Mouse (Mus musculus) CH12.LX (cell line): Measurements from ENCODE around the gene March8. TPM values are rescaled to one million over a fixed set of nuclear protein-coding genes. Genes with fewer than 3 reads are reported as not detected.
A peak's percentile ranks its signal among the peaks of the same experiment; 100 is the strongest.

Experiments
- DNase-seq: peaks from one replicate; pipeline ENCODE4 v3.0.0-alpha.2; 2013; ENCODE audit errors: extremely low read depth
- H3K27ac ChIP-seq: 2 replicates; pipeline ENCODE4 v1.5.1; 2012; ENCODE audit warnings: low read depth, mild to moderate bottlenecking, control low read depth, moderate library complexity; ENCODE audit not compliant: insufficient read depth
- H3K27me3 ChIP-seq: replicated peaks from 2 replicates; pipeline ENCODE3; 2012; ENCODE audit warnings: inconsistent platforms
- H3K36me3 ChIP-seq, 2 experiments: replicated peaks in 1 of 2; 2 replicates each; pipeline versions ENCODE3 to v1.6.1; 2012; ENCODE audit warnings: inconsistent platforms in 1 of 2, low read length in 1 of 2, mild to moderate bottlenecking in 1 of 2, mixed read lengths in 1 of 2, moderate library complexity in 1 of 2; ENCODE audit not compliant: control insufficient read depth in 1 of 2, insufficient read depth in 1 of 2
- H3K4me1 ChIP-seq, 2 experiments: 2 replicates each; pipeline ENCODE4 v1.6.1; 2012; ENCODE audit warnings: inconsistent platforms in 1 of 2, moderate library complexity in 1 of 2; ENCODE audit not compliant: insufficient read depth in 2 of 2, control insufficient read depth in 1 of 2
- H3K4me2 ChIP-seq: 2 replicates; pipeline ENCODE4 v1.6.1; 2012; ENCODE audit warnings: low read depth, mild to moderate bottlenecking, control low read depth; ENCODE audit not compliant: poor library complexity, insufficient read depth, severe bottlenecking
- H3K4me3 ChIP-seq, 3 experiments: fragments of 150-350 bp in 1 of 3; sonication (generic) in 1 of 3; replicated peaks in 1 of 3; 2 replicates each; pipeline versions ENCODE3 to v1.5.1; 2011 to 2012; ENCODE audit warnings: low read depth in 2 of 3, low read length in 2 of 3, mild to moderate bottlenecking in 2 of 3, moderate library complexity in 2 of 3, control low read depth in 1 of 3, improper control_type of control experiment in 1 of 3, inconsistent platforms in 1 of 3, mixed read lengths in 1 of 3; ENCODE audit not compliant: poor library complexity in 1 of 3
- H3K79me2 ChIP-seq: replicated peaks from 2 replicates; pipeline ENCODE4 v1.6.1; 2012; ENCODE audit warnings: mild to moderate bottlenecking, moderate library complexity; ENCODE audit not compliant: control insufficient read depth, poor library complexity, insufficient read depth, severe bottlenecking; ENCODE audit errors: extremely low read depth
- H3K9ac ChIP-seq: 2 replicates; pipeline ENCODE4 v1.6.1; 2012; ENCODE audit warnings: low read depth, mild to moderate bottlenecking, control low read depth, moderate library complexity; ENCODE audit not compliant: insufficient read depth
- H3K9me3 ChIP-seq: replicated peaks from 2 replicates; pipeline ENCODE3; 2012; ENCODE audit warnings: low read length, inconsistent platforms, mixed read lengths
- CHD1 ChIP-seq: IDR thresholded peaks from 2 replicates; pipeline ENCODE4 v1.6.1; 2012; ENCODE audit warnings: low read depth, low read length, improper control_type of control experiment, inconsistent platforms
- CHD2 ChIP-seq: IDR thresholded peaks from 2 replicates; pipeline ENCODE4 v1.6.1; 2011; ENCODE audit warnings: low read length, improper control_type of control experiment
- CTCF ChIP-seq, 2 experiments: IDR thresholded peaks in 1 of 2; conservative IDR thresholded peaks in 1 of 2; 2 replicates each; pipeline ENCODE4 v1.5.1; 2011 to 2012; ENCODE audit warnings: low read depth in 2 of 2, low read length in 2 of 2, improper control_type of control experiment in 1 of 2, inconsistent platforms in 1 of 2, mild to moderate bottlenecking in 1 of 2, moderate library complexity in 1 of 2
- E2F4 ChIP-seq: IDR thresholded peaks from 2 replicates; pipeline ENCODE4 v1.6.1; 2011; ENCODE audit warnings: low read depth, low read length, improper control_type of control experiment; ENCODE audit not compliant: insufficient replicate concordance
- ETS1 ChIP-seq: conservative IDR thresholded peaks from 2 replicates; pipeline ENCODE4 v1.6.1; 2012; ENCODE audit warnings: low read depth, mild to moderate bottlenecking, inconsistent platforms, low read length, improper control_type of control experiment, moderate library complexity
- GABPA ChIP-seq: IDR thresholded peaks from 2 replicates; pipeline ENCODE4 v1.6.1; 2012; ENCODE audit warnings: low read depth, low read length, improper control_type of control experiment, inconsistent platforms; ENCODE audit not compliant: insufficient replicate concordance
- JUN ChIP-seq: IDR thresholded peaks from 2 replicates; pipeline ENCODE4 v1.6.1; 2011; ENCODE audit warnings: low read depth, mild to moderate bottlenecking, low read length, improper control_type of control experiment, moderate library complexity; ENCODE audit not compliant: insufficient read depth
- JUND ChIP-seq: conservative IDR thresholded peaks from 2 replicates; pipeline ENCODE4 v1.6.1; 2011; ENCODE audit warnings: low read depth, low read length, improper control_type of control experiment
- KAT2A ChIP-seq: IDR thresholded peaks from 2 replicates; pipeline ENCODE4 v1.6.1; 2012; ENCODE audit warnings: low read length, improper control_type of control experiment, inconsistent platforms; ENCODE audit not compliant: insufficient replicate concordance
- MAX ChIP-seq: IDR thresholded peaks from 2 replicates; pipeline ENCODE4 v1.6.1; 2011; ENCODE audit warnings: low read length, improper control_type of control experiment
- MEF2A ChIP-seq: IDR thresholded peaks from 2 replicates; pipeline ENCODE4 v1.6.1; 2014; ENCODE audit warnings: low read depth, mild to moderate bottlenecking, inconsistent platforms, low read length, improper control_type of control experiment, borderline replicate concordance
- MXI1 ChIP-seq: IDR thresholded peaks from 2 replicates; pipeline ENCODE4 v1.6.1; 2011; ENCODE audit warnings: mild to moderate bottlenecking, low read depth, low read length, improper control_type of control experiment
- MYC ChIP-seq: IDR thresholded peaks from 2 replicates; pipeline ENCODE4 v1.6.1; 2011; ENCODE audit warnings: low read depth, mild to moderate bottlenecking, improper control_type of control experiment, low read length
- NELFE ChIP-seq: IDR thresholded peaks from 2 replicates; pipeline ENCODE4 v1.6.1; 2011; ENCODE audit warnings: low read depth, low read length, improper control_type of control experiment
- PAX5 ChIP-seq: IDR thresholded peaks from 2 replicates; pipeline ENCODE4 v1.6.1; 2012; ENCODE audit warnings: low read length, inconsistent platforms, mixed read lengths
- POLR2A ChIP-seq: IDR thresholded peaks from 2 replicates; pipeline ENCODE4 v1.6.1; 2011; ENCODE audit warnings: low read depth, mild to moderate bottlenecking, improper control_type of control experiment, low read length
- RAD21 ChIP-seq: IDR thresholded peaks from 2 replicates; pipeline ENCODE4 v1.6.1; 2011; ENCODE audit warnings: low read depth, mild to moderate bottlenecking, low read length, improper control_type of control experiment, moderate library complexity
- RCOR1 ChIP-seq: conservative IDR thresholded peaks from 2 replicates; pipeline ENCODE4 v1.6.1; 2012; ENCODE audit warnings: low read depth, mild to moderate bottlenecking, inconsistent platforms, low read length, improper control_type of control experiment
- SIN3A ChIP-seq: IDR thresholded peaks from 2 replicates; pipeline ENCODE4 v1.6.1; 2012; ENCODE audit warnings: low read length, improper control_type of control experiment, inconsistent platforms
- TBP ChIP-seq: conservative IDR thresholded peaks from 2 replicates; pipeline ENCODE4 v1.6.1; 2011; ENCODE audit warnings: low read depth, low read length, improper control_type of control experiment
- TCF12 ChIP-seq: IDR thresholded peaks from 2 replicates; pipeline ENCODE4 v1.6.1; 2014; ENCODE audit warnings: low read depth, mild to moderate bottlenecking, inconsistent platforms, low read length, improper control_type of control experiment
- UBTF ChIP-seq: IDR thresholded peaks from 2 replicates; pipeline ENCODE4 v1.6.1; 2012; ENCODE audit warnings: low read depth, mild to moderate bottlenecking, inconsistent platforms, low read length, improper control_type of control experiment, moderate library complexity
- ZC3H11A ChIP-seq: IDR thresholded peaks from 2 replicates; pipeline ENCODE4 v1.6.1; 2012; ENCODE audit warnings: low read depth, mild to moderate bottlenecking, inconsistent platforms, low read length, improper control_type of control experiment
- ZMIZ1 ChIP-seq: IDR thresholded peaks from 2 replicates; pipeline ENCODE4 v1.6.1; 2012; ENCODE audit warnings: low read depth, mild to moderate bottlenecking, inconsistent platforms, low read length, improper control_type of control experiment
- ZNF384 ChIP-seq: IDR thresholded peaks from 2 replicates; pipeline ENCODE4 v1.6.1; 2012; ENCODE audit warnings: low read depth, low read length, improper control_type of control experiment, inconsistent platforms
- dilution Hi-C: fragments of 300-500 bp; cut with MboI; formaldehyde crosslinking; loops from 2 replicates; pipeline ENCODE4 v1.14.3; 2020; ENCODE audit warnings: low sequenced_read_pairs; ENCODE audit not compliant: extremely low pct_unique_long_range_greater_than_20kb, extremely low pct_ligation_motif_present
- in situ Hi-C: fragments of 300-500 bp; cut with MboI; formaldehyde crosslinking; loops from 3 replicates; pipeline ENCODE4 v1.14.3; 2019; ENCODE audit warnings: low sequenced_read_pairs, low pct_ligation_motif_present, low pct_unique_long_range_greater_than_20kb, mixed read lengths
- polyA plus RNA-seq: library from polyadenylated mRNA; unstranded; fragments of >175 nt; gene quantifications from 2 replicates; pipeline ENCODE4 v1.2.1, GENCODE M21; 2012; ENCODE audit warnings: low read depth; ENCODE audit not compliant: insufficient read length
- total RNA-seq, 2 experiments: library from RNA; depleted of rRNA; stranded (reverse); fragments of 300-350 nt in 1 of 2; fragments of >200 nt in 1 of 2; gene quantifications; 2 replicates each; pipeline ENCODE4 v1.2.3; 2012 to 2014

The March8 gene
- total and polyA plus RNA-seq, 3 experiments: 4.9 to 7.8 (median 4.9) TPM

DNA sequence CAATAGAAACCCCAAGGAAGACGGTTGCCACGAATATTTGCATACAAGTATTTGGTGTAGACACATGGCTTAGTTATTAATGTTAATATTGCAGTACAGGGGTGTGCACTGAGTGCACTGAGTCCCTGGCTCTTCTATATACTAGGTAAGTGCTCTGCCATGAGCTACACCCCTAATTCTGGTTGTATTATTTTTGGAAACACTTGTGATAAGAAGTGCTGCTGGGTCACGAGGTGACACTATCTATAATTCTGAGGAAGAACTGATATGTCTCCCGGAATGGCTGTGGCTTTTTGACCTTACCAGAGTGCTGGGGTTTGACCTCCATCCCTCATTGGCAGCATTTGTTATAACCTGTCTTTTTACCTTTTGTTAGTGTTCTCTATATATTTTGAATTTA is 103.0 kb downstream of the March8 start:
- no peak for DNase-seq
- H3K9ac ChIP-seq: no peak overlapping the region
- H3K9me3 ChIP-seq: peaks cover 2% of the 10 kb centered on the region
- H3K4me1 ChIP-seq: peaks cover 0 to 2% of the 10 kb centered on the region in 2 experiments; a peak in 3 of 4 replicates
- no peak overlapping the region for H3K4me2 ChIP-seq
- no peak overlapping the region for H3K27ac ChIP-seq
- H3K4me3 ChIP-seq: no peak overlapping the region
- H3K36me3 ChIP-seq: no peaks in the 10 kb centered on the region
- dilution Hi-C loops: no loop called here
- TF ChIP-seq JUND: no peak
- no peak for TF ChIP-seq ZC3H11A
- no peak for TF ChIP-seq KAT2A
- TF ChIP-seq PAX5: no peak
- no peak for TF ChIP-seq JUN
- TF ChIP-seq MAX: no peak
- no peak for TF ChIP-seq MEF2A
- no peak for TF ChIP-seq MXI1
- no peak for TF ChIP-seq ZNF384
- no peak for TF ChIP-seq UBTF
- TF ChIP-seq CHD2: no peak
- TF ChIP-seq NELFE: no peak
- TF ChIP-seq ETS1: no peak
- TF ChIP-seq CHD1: no peak
- TF ChIP-seq ZMIZ1: no peak
- no peak for TF ChIP-seq E2F4
- no peak for TF ChIP-seq CTCF (conservative IDR thresholded peaks at IDR 0.05 in 1 of 2, IDR thresholded peaks at IDR 0.05 in 1 of 2; ENCODE audit: low read depth in 2 of 2, low read length in 2 of 2)
- no peaks in the 10 kb centered on the region for H3K79me2 ChIP-seq
- in situ Hi-C loops: no loop called here
- H3K27me3 ChIP-seq: no peaks in the 10 kb centered on the region

DNA sequence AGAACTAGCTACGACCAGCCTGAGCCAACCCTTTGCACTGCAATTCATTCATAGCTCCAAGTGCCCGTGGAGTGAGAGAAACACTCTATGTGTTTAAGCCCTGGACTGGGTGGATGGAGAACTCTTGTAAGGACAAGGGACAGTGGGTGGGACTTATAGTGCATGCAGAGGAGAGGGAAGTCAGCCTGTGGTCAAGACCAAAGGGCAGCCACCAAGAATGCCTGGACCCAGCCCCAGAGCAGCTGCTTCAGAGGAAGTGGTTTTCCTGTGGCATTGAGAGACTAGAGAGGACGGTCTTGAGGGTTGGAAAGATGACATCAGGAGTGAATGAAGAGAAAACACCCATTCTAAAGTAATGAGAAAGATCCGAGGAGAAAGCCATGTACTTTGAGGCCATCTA is 118.0 kb downstream of the March8 start:
- Histone ChIP-seq H3K4me3 (no peak overlapping the region), H3K27me3 (no peaks in the 10 kb centered on the region), H3K9me3 (peaks cover 2% of the 10 kb centered on the region), H3K27ac (no peak overlapping the region), H3K9ac (no peak overlapping the region), H3K4me1 (peaks cover 14 to 33% of the 10 kb centered on the region in 2 experiments; a peak in 3 of 4 replicates), H3K4me2 (no peak overlapping the region), H3K79me2 (no peaks in the 10 kb centered on the region), H3K36me3 (no peaks in the 10 kb centered on the region)
- dilution Hi-C loops: no loop called here
- in situ Hi-C loops: no loop called here
- TF ChIP-seq CTCF (conservative IDR thresholded peaks at IDR 0.05 in 1 of 2, IDR thresholded peaks at IDR 0.05 in 1 of 2; ENCODE audit: low read depth in 2 of 2, low read length in 2 of 2): no peak
- TF ChIP-seq SIN3A: no peak
- no peak for TF ChIP-seq TCF12
- TF ChIP-seq JUN: no peak
- no peak for TF ChIP-seq KAT2A
- no peak for TF ChIP-seq RAD21
- TF ChIP-seq TBP: no peak
- TF ChIP-seq MYC: no peak
- no peak for TF ChIP-seq POLR2A
- no peak for TF ChIP-seq GABPA
- TF ChIP-seq ZMIZ1: no peak
- TF ChIP-seq CHD2: no peak
- TF ChIP-seq RCOR1: no peak
- peak; percentile 18 for DNase-seq
